Mouse (Mus musculus) mouse trophoblast stem cell (cell line): Measurements from ENCODE around the gene Tagln3.

ENCODE experiments used
- in situ Hi-C, 2 experiments: fragments of 300-500 bp; cut with MseI, MboI; formaldehyde crosslinking; loops; 2 replicates in 1 of 2; 3 replicates in 1 of 2; pipeline ENCODE4 v1.15.1; 2025

The Tagln3 gene

GRCm38 (mm10) chr16:45722460-45722951 lies 1.9 kb downstream of the Tagln3 start:
- in situ Hi-C loops: no loop called here

GRCm38 (mm10) chr16:45720022-45720630 lies 4.3 kb downstream of the Tagln3 start:
- in situ Hi-C loops: no loop called here

- in situ Hi-C loops: no loop called here
Measured at GRCm38 (mm10) chr16:45718296-45718695, 6.1 kb downstream of the Tagln3 start.

GRCm38 (mm10) chr16:45714489-45715150 lies 9.8 kb downstream of the Tagln3 start:
- in situ Hi-C loops: no loop called here

- in situ Hi-C loops: no loop called here
Measured at GRCm38 (mm10) chr16:45713878-45714277, 10.5 kb downstream of the Tagln3 start.

GRCm38 (mm10) chr16:45713261-45713660 lies 11.1 kb downstream of the Tagln3 start:
- in situ Hi-C loops: no loop called here

- in situ Hi-C loops: no loop called here
Measured at GRCm38 (mm10) chr16:45711263-45711662, 13.1 kb downstream of the Tagln3 start.

- in situ Hi-C loops: no loop called here
Measured at GRCm38 (mm10) chr16:45699301-45699700, 25.1 kb downstream of the Tagln3 start.

- in situ Hi-C loops: no loop called here
Measured at GRCm38 (mm10) chr16:45697996-45698395, 26.4 kb downstream of the Tagln3 start.

GRCm38 (mm10) chr16:45695445-45696160 lies 28.8 kb downstream of the Tagln3 start:
- in situ Hi-C loops: no loop called here

- in situ Hi-C loops: no loop called here
Measured at GRCm38 (mm10) chr16:45693558-45693957, 30.9 kb downstream of the Tagln3 start, which contains the start of gene Tmprss7. Gene Tmprss7 (minus strand): TSS chr16:45693658.

GRCm38 (mm10) chr16:45692851-45693250 lies 31.6 kb downstream of the Tagln3 start:
- in situ Hi-C loops: no loop called here

- in situ Hi-C loops: no loop called here
Measured at GRCm38 (mm10) chr16:45690178-45690577, 34.2 kb downstream of the Tagln3 start.

GRCm38 (mm10) chr16:45686833-45687232 lies 37.6 kb downstream of the Tagln3 start:
- in situ Hi-C loops: no loop called here

- in situ Hi-C loops: no loop called here
Measured at GRCm38 (mm10) chr16:45685295-45685694, 39.1 kb downstream of the Tagln3 start.

GRCm38 (mm10) chr16:45684815-45685214 lies 39.6 kb downstream of the Tagln3 start:
- in situ Hi-C loops: no loop called here

- in situ Hi-C loops: loop anchor here in 1 of 2 experiments (10.0 kb wide), 1 partner anchor 92 kb away; no protein-coding TSS in a partner anchor
Measured at GRCm38 (mm10) chr16:45676462-45676861, 47.9 kb downstream of the Tagln3 start.

- in situ Hi-C loops: loop anchor here in 1 of 2 experiments (10.0 kb wide), 1 partner anchor 85 kb away; no protein-coding TSS in a partner anchor
Measured at GRCm38 (mm10) chr16:45670005-45670404, 54.4 kb downstream of the Tagln3 start.

- in situ Hi-C loops: no loop called here
Measured at GRCm38 (mm10) chr16:45668178-45668577, 56.2 kb downstream of the Tagln3 start.

GRCm38 (mm10) chr16:45666136-45666535 lies 58.3 kb downstream of the Tagln3 start:
- in situ Hi-C loops: no loop called here

- in situ Hi-C loops: no loop called here
Measured at GRCm38 (mm10) chr16:45662381-45662780, 62.0 kb downstream of the Tagln3 start.
